Mouse (Mus musculus) CD4-positive, CD25-positive, alpha-beta regulatory T cell (primary cell): Measurements from ENCODE around the gene Syt15. TPM values are rescaled to one million over a fixed set of nuclear protein-coding genes. Genes with fewer than 3 reads are reported as not detected.

Experiments
- polyA plus RNA-seq: library from polyadenylated mRNA; unstranded; fragments of 100-300 nt; shearing (Covaris generic); gene quantifications from one replicate; pipeline ENCODE4 v1.2.1, GENCODE M21; 2017

Syt15 gene
- 0.19 TPM for polyA plus RNA-seq

DNA sequence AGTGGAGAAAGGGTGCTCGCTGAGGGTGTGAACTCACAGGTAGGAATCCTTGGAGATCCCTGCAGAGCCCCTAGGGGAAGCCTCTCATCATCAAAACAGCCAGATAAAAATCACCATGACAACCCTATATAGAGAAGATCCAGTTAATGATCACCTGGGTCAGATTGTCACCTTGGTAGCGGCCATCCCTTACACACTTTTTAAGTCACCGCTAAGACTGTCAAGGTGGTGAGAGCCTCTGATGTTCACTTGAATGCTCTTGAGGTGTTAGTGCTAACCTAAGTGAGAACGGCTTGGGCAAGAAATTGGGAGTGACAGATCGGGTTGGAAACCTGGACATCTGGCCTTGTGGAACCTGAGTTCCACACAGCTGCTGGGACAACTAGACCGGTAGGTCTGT is at the start of gene Syt15:
Syt15 (plus strand) TSS at position 301 of the 400 bp plus-strand sequence.

GRCm38 (mm10) chr14:34201231-34202035 is 18.0 kb upstream of the Syt15 start, which contains the start of gene Gprin2:
Gprin2 (minus strand) TSS chr14:34201653.

Other genes with a start within 250 kb of the Syt15 start
- gene Zfp488, start 240.8 kb upstream of the Syt15 start, polyA plus RNA-seq = not detected
- gene Gm30083, start 204.4 kb upstream of the Syt15 start, polyA plus RNA-seq = not detected
- not detected for gene Gm5460, start 202.8 kb upstream of the Syt15 start, polyA plus RNA-seq
- not detected for gene Antxrl, start 166.9 kb upstream of the Syt15 start, polyA plus RNA-seq
- gene Anxa8, start 133.6 kb upstream of the Syt15 start, polyA plus RNA-seq = not detected
- not detected for gene A630023A22Rik, start 116.8 kb upstream of the Syt15 start, polyA plus RNA-seq
- not detected for gene Npy4r, start 67.1 kb upstream of the Syt15 start, polyA plus RNA-seq
- gene Gprin2, start 17.9 kb upstream of the Syt15 start, polyA plus RNA-seq = 0.02 TPM
- 26.1 TPM for gene Shld2, start 90.9 kb downstream of the Syt15 start, polyA plus RNA-seq
- gene Glud1, start 91.1 kb downstream of the Syt15 start, polyA plus RNA-seq = 142 TPM
- gene Fam25c, start 135.8 kb downstream of the Syt15 start, polyA plus RNA-seq = not detected
- not detected for gene Sncg, start 155.2 kb downstream of the Syt15 start, polyA plus RNA-seq
- 0.06 TPM for gene Mmrn2, start 155.9 kb downstream of the Syt15 start, polyA plus RNA-seq